Mouse (Mus musculus): ENCODE data around the gene Adprhl1.

- TF ChIP-seq CTCF (IDR thresholded peaks at IDR 0.05; ENCODE audit: extremely low read depth, insufficient read depth, low read length) = peak; percentile 80
- TF ChIP-seq POLR2A (IDR thresholded peaks at IDR 0.05; ENCODE audit: extremely low read depth, insufficient read depth, low read length) = no peak
Observed at GRCm38 (mm10) chr8:13213479-13214268, 40.3 kb downstream of the Adprhl1 start.

Data from cortical plate, adult 2 months (tissue).